20 mouse cellular contexts compared by ENCODE assay signal in genomic region chr17:50157190-50158150, GRCm38 (mm10). TPM values are rescaled to one million over a fixed set of nuclear protein-coding genes. Genes with fewer than 3 reads are reported as not detected.
A peak's percentile ranks its signal among the peaks of the same experiment; 100 is the strongest.
DNase-seq lines count a peak whose midpoint lies in the region; ATAC-seq and TF ChIP-seq lines count a peak whose summit lies in the region.
"Had no signal": no experiment of that assay in that cellular context is flagged by ENCODE, and none has a peak within 500 bp of the region (broad histone marks: within the 10 kb centered on the region; RNA-seq: fewer than 3 reads in every experiment).

No protein-coding gene starts in this region.

- H3K9ac ChIP-seq in heart, embryonic 11.5 days (ENCODE audit: low read depth, low read length): no peak overlapping the region
- H3K9ac ChIP-seq: forebrain, embryonic 12.5 days; intestine, embryonic 15.5 days had no signal

- intact Hi-C loops in gastrocnemius, adult 2 months (cut with DNase I): no loop called here

- no peaks in the 10 kb centered on the region for H3K9me3 ChIP-seq in heart, embryonic 11.5 days (replicated peaks; ENCODE audit: control insufficient read depth, low read length)
- H3K9me3 ChIP-seq: forebrain, embryonic 12.5 days; heart, embryonic 10.5 days; intestine, embryonic 15.5 days; liver, embryonic 15.5 days; midbrain, embryonic 10.5 days had no signal

- no peak for TF ChIP-seq POLR2A in kidney, adult 2 months (IDR thresholded peaks at IDR 0.05; ENCODE audit: low read depth, low read length)

- no peaks in the 10 kb centered on the region for H3K27me3 ChIP-seq in kidney, adult 2 months (replicated peaks; ENCODE audit: control insufficient read depth, insufficient read depth, low read length)
- no peaks in the 10 kb centered on the region for H3K27me3 ChIP-seq in heart, embryonic 11.5 days (ENCODE audit: control insufficient read depth, insufficient read depth, low read length)
- H3K27me3 ChIP-seq: forebrain, embryonic 12.5 days; intestine, embryonic 15.5 days; liver, embryonic 15.5 days had no signal

- ATAC-seq in common myeloid progenitor, adult 5-6 weeks (replicated peaks; ENCODE audit: low read depth, poor library complexity, severe bottlenecking): peak; percentile 14; the same call in 1 of the 2 replicates
- peak; percentile 54 for ATAC-seq in megakaryocyte progenitor cell, adult 5-6 weeks (replicated peaks; ENCODE audit: poor library complexity)
- ATAC-seq in heart, embryonic 11.5 days (replicated peaks; ENCODE audit: insufficient number of reproducible peaks, low FRiP score, low TSS enrichment): no peak
- ATAC-seq: intestine, embryonic 15.5 days; Patski had no signal

- DNase-seq in spleen, adult 12 weeks (ENCODE audit: low spot score): peak; percentile 31
- no peak for DNase-seq in spleen, postnatal 4 days (ENCODE audit: low spot score in 2 of 2)
- DNase-seq in right cerebral cortex, postnatal 4 days: no peak
- no peak for DNase-seq in gastrocnemius, adult 2 months
- DNase-seq in kidney, adult 2 months: no peak
- DNase-seq: adrenal gland, adult 8-10 months; cerebellum, postnatal 25 days; heart, postnatal 4 days; kidney, postnatal 10 days; layer of hippocampus, adult 9-11 months had no signal

- H3K27ac ChIP-seq in gastrocnemius, adult 2 months: no peak overlapping the region
- no peak overlapping the region for H3K27ac ChIP-seq in kidney, adult 2 months (ENCODE audit: insufficient read depth, low read depth, low read length)
- no peak overlapping the region for H3K27ac ChIP-seq in heart, embryonic 11.5 days (ENCODE audit: low read depth, low read length)
- H3K27ac ChIP-seq: forebrain, embryonic 12.5 days; heart, embryonic 10.5 days; intestine, embryonic 15.5 days; midbrain, embryonic 10.5 days had no signal

- no peaks in the 10 kb centered on the region for H3K4me1 ChIP-seq in kidney, adult 2 months (ENCODE audit: control insufficient read depth, insufficient read depth, low read length)
- 0 out of 2 replicates have a peak, but pooled peaks cover 3% of the 10 kb centered on the region for H3K4me1 ChIP-seq in heart, embryonic 11.5 days (ENCODE audit: control insufficient read depth, insufficient read depth, low read length)
- H3K4me1 ChIP-seq: forebrain, embryonic 12.5 days; intestine, embryonic 15.5 days; midbrain, embryonic 10.5 days had no signal

- no peaks in the 10 kb centered on the region for H3K36me3 ChIP-seq in kidney, adult 2 months (ENCODE audit: control insufficient read depth, insufficient read depth, low read length)
- H3K36me3 ChIP-seq in heart, embryonic 11.5 days (ENCODE audit: control insufficient read depth, insufficient read depth, low read length): no peaks in the 10 kb centered on the region
- H3K36me3 ChIP-seq: forebrain, embryonic 12.5 days; heart, embryonic 10.5 days; intestine, embryonic 15.5 days; liver, embryonic 15.5 days; midbrain, embryonic 10.5 days had no signal

- H3K4me2 ChIP-seq in heart, embryonic 11.5 days: no peak overlapping the region
- H3K4me2 ChIP-seq: forebrain, embryonic 12.5 days; intestine, embryonic 15.5 days had no signal

- no peak overlapping the region for H3K4me3 ChIP-seq in gastrocnemius, adult 2 months
- no peak overlapping the region for H3K4me3 ChIP-seq in kidney, adult 2 months (ENCODE audit: insufficient read depth, low read depth, low read length)
- H3K4me3 ChIP-seq in heart, embryonic 11.5 days (ENCODE audit: low read depth, low read length): no peak overlapping the region
- H3K4me3 ChIP-seq: forebrain, embryonic 12.5 days; heart, embryonic 10.5 days; intestine, embryonic 15.5 days; liver, embryonic 15.5 days; midbrain, embryonic 10.5 days; myocyte had no signal

- WGBS in kidney, adult 2 months: 84% methylated on average over 15 of the region's 15 CpGs
- 87% methylated on average over 15 of the region's 15 CpGs for WGBS in heart, embryonic 11.5 days (ENCODE audit: insufficient replicate concordance)

- no peak for TF ChIP-seq CTCF in gastrocnemius, adult 2 months (IDR thresholded peaks at IDR 0.05)
- no peak for TF ChIP-seq CTCF in kidney, adult 2 months (conservative IDR thresholded peaks at IDR 0.05; ENCODE audit: insufficient read depth, insufficient read length, low read depth, low read length)

RNA-seq across cellular contexts. Expression of gene Rftn1, which starts 33.0 kb away (rescaled TPM):
- total RNA-seq in common myeloid progenitor, adult 5-6 weeks (2017): 37.4 and 43.0 TPM in 2 replicates
- total RNA-seq in megakaryocyte progenitor cell, adult 5-6 weeks (2015): 13.2 and 15.5 TPM in 2 replicates
- 29.8 and 36.5 TPM in 2 replicates for total RNA-seq in megakaryocyte progenitor cell, adult 5-6 weeks (2017)
- 10 to 100 TPM; 11.4 to 16.9 TPM for total RNA-seq in gastrocnemius, adult 2 months (2021)
- polyA plus RNA-seq in kidney, adult 2 months (2012; rRNA removed): 14.6 and 18.6 TPM in 2 replicates
- 11.2 and 13.8 TPM in 2 replicates for polyA plus RNA-seq in heart, embryonic 11.5 days (2014; fragmentation: Nextera tagmentation; extraction: Ambion mirVana)
